Mouse (Mus musculus): ENCODE measurements around the gene Wipf1.
A peak's percentile ranks its signal among the peaks of the same experiment; 100 is the strongest.

Gene Wipf1

GRCm38 (mm10) chr2:73428803-73429468 is 100.6 kb downstream of the Wipf1 start:
- no peak for DNase-seq

GRCm38 (mm10) chr2:73427293-73427692 is 102.2 kb downstream of the Wipf1 start:
- peak; percentile 42 to 66 for DNase-seq

GRCm38 (mm10) chr2:73425822-73426221 is 103.7 kb downstream of the Wipf1 start:
- DNase-seq = no peak

GRCm38 (mm10) chr2:73419730-73420129 is 109.8 kb downstream of the Wipf1 start:
- DNase-seq = no peak

GRCm38 (mm10) chr2:73419285-73419684 is 110.2 kb downstream of the Wipf1 start:
- DNase-seq = peak; percentile 43 to 70

GRCm38 (mm10) chr2:73415892-73416291 is 113.6 kb downstream of the Wipf1 start:
- no peak for DNase-seq

GRCm38 (mm10) chr2:73410076-73410475 is 119.5 kb downstream of the Wipf1 start:
- DNase-seq = no peak

- DNase-seq = no peak
These were observed 121.9 kb downstream of the Wipf1 start for GRCm38 (mm10) chr2:73407662-73408061.

- DNase-seq = no peak
These were observed 123.1 kb downstream of the Wipf1 start for GRCm38 (mm10) chr2:73406336-73406915.

- DNase-seq = no peak
These were observed 124.6 kb downstream of the Wipf1 start for GRCm38 (mm10) chr2:73404980-73405379.

GRCm38 (mm10) chr2:73404442-73404841 is 125.1 kb downstream of the Wipf1 start:
- DNase-seq = no peak

- DNase-seq = no peak
These were observed 126.0 kb downstream of the Wipf1 start for GRCm38 (mm10) chr2:73403385-73404013.

GRCm38 (mm10) chr2:73401689-73402088 is 127.8 kb downstream of the Wipf1 start:
- DNase-seq = no peak

- DNase-seq = no peak
These were observed 132.1 kb downstream of the Wipf1 start for GRCm38 (mm10) chr2:73397476-73397875.

- DNase-seq = no peak
These were observed 132.7 kb downstream of the Wipf1 start for GRCm38 (mm10) chr2:73396828-73397325.

- DNase-seq = peak in 1 of 2 experiments; percentile 43
These were observed 134.0 kb downstream of the Wipf1 start for GRCm38 (mm10) chr2:73395516-73395915.

- DNase-seq = no peak
These were observed 135.1 kb downstream of the Wipf1 start for GRCm38 (mm10) chr2:73394476-73394875.

- no peak for DNase-seq
These were observed 136.8 kb downstream of the Wipf1 start for GRCm38 (mm10) chr2:73392772-73393171.

- DNase-seq = no peak
These were observed 139.6 kb downstream of the Wipf1 start for GRCm38 (mm10) chr2:73389951-73390350.

- no peak for DNase-seq
These were observed 141.7 kb downstream of the Wipf1 start for GRCm38 (mm10) chr2:73387806-73388205.

- peak; percentile 100 for DNase-seq
These were observed 143.0 kb downstream of the Wipf1 start, which contains the start of gene Gpr155 for GRCm38 (mm10) chr2:73386356-73387046. Gene Gpr155, minus strand, starts transcription at chr2:73386572.

GRCm38 (mm10) chr2:73385641-73386355 is 143.7 kb downstream of the Wipf1 start:
- DNase-seq = no peak

- no peak for DNase-seq
These were observed 144.4 kb downstream of the Wipf1 start for GRCm38 (mm10) chr2:73385172-73385571.

Measured in lung, postnatal 4 days (tissue).